Mouse (Mus musculus) bone marrow, adult 2 months (tissue): Measurements from ENCODE around the gene Ocln.

Source experiments
- CTCF ChIP-seq: fragments of 200-500 bp; IDR thresholded peaks from 2 replicates; pipeline ENCODE4 v1.5.1; 2011; ENCODE audit warnings: low read length, control low read depth; ENCODE audit not compliant: control insufficient read depth, insufficient read depth
- POLR2A ChIP-seq: fragments of 200-500 bp; IDR thresholded peaks from 2 replicates; pipeline ENCODE4 v1.6.1; 2011; ENCODE audit warnings: low read depth, mild to moderate bottlenecking, control low read depth, low read length, borderline replicate concordance; ENCODE audit not compliant: control insufficient read depth

- no peak for TF ChIP-seq POLR2A
- TF ChIP-seq CTCF = no peak
Measured at GRCm38 (mm10) chr13:100516213-100517105, 36.1 kb downstream of the Ocln start.
